Mouse (Mus musculus): ENCODE results near the gene Btbd2.
"Not testable (repeated sequence)": the region's sequence is repeated elsewhere in the genome, so short reads cannot be mapped to it uniquely, and the experiment has no call there.

Gene Btbd2

DNA sequence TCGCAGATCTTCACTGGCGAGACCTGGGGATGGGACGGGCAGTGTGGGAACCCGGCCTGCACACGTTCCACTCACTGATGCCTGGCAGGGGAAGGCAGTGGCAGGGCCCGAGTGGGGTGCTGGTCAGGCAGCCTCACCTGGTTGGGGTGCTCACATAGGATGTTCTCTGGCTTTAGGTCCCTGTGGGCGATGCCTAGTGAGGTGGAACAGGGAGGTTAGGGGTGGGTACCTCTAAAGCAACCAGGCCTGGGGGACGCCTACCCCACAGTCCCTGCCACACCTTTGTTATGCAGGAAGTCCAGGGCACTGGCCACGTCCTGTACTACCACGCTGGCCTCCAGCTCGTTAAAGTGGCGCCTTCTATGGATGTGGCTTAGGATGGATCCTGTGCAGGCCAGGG lies 12.1 kb upstream of the Btbd2 start:
- no peak for DNase-seq

DNA sequence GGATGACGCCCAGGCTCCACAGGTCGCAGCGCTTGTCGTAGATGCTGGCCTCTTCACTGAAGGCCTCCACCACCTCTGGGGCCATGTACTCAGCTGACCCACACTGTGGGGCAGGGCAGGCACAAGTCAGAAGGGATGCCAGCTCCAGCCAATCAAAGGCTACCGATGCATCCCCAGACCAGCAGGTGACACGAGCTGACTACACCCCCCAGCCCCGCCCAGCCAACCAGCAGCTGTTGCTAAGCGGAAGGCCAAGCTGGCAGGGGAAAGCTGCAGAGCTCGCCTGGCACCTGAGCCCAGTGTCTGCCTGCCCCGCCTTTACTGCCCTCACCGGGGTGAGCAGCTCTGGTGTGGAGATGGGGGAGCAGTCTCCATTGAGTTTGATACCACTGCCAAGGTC lies 11.7 kb upstream of the Btbd2 start:
- no peak for DNase-seq

DNA sequence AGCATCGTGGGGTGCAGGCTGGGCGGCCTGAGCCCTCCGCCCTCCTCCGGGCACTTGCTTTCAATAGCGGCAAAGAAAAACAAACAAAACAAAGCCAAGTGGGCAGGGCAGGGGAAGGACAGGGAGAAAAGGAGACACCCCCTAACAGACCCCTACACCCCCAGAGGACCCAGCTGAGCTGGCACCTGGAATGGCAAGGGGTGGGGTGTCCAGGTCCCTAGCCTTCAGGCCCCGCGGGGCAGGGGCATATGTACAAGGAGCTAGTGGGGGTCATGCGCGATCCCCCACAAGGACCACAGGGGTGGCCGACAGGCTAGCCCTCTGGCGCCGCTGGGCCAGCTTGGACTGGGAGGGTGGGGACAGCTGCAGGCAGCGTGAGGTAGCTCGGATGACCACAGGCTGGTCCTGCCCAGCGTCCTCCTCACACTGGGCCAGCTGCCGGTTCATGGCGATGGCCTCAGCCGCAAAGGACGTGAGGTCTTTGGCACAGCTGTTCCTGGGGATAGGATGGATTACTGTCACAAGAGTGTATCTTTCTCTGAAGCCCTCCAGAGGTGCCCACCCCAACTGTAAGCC lies 10.1 kb upstream of the Btbd2 start:
- no peak for DNase-seq

DNA sequence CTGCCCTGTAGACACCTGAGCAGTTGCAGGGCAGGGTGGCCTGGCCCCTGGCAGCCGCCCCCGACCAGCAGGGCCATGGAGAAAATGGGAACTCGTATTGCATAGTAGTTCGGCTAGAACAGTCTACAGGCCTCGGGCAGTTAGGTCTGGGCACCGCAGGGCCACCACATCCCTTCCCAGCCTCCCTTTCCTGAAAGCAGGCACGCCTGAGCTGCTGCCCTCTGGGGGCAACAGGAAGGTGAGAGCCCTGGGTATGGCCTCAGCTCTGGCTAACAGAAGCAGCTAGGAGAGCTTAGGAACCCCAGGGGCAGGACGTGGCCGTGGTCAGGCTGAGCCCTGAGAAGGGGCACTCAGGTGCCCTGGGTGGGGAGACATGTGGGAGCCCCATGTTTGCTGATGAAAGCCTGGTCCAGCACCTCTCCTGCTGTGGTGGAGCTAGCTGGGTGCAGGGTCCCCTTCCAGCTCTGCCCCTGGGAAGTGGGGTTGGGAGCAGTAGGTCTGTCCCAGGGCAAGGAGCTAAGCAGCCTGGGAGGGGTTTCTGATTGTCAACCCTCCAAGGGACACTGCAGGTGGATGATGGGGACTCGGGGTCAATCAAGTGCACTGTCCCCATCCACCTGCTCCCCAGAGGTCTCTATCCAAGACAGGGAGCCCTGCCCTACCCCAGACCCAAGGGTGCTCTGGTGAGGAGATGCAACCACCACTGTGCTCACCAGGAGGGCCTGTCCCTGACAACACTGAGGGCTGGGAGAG lies 9.3 kb upstream of the Btbd2 start:
- DNase-seq: no peak

DNA sequence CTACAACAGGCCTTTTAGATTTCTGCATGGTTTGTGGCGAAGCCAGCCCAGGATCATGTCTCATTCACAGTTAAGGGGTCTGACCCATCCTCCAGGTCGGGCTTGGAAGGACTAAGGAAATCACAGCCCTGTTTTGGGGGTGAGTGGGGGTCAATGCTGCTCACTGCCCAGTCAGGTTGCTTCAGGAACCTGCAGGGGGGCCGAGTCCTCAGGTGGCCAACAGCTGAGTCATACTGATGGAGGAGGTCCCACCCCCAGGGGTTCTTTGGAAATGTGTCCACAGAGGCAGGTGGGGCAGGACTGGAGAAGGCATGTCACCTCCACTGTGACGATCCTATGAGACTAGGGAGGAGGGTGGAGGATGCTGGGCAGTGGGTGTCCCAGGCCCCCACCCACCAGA lies 8.6 kb upstream of the Btbd2 start:
- DNase-seq: no peak

DNA sequence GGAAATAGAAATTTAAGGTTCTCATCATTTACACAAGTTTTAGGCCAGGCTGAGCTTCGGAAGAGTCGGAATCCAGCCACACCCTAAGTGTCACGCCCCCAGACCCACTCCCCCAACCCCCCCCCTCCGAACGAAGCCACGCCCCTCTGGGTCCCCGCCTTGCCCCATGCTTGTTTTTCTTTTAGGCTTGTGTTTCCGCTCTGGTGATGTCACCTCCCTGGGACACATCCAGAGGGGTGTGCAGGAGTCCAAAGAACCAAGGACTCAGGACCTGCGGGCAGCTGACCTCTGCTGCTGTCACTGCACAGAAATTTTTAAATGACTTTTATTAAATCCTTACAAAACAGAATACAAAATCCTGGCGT lies 8.1 kb upstream of the Btbd2 start:
- no peak for DNase-seq

DNA sequence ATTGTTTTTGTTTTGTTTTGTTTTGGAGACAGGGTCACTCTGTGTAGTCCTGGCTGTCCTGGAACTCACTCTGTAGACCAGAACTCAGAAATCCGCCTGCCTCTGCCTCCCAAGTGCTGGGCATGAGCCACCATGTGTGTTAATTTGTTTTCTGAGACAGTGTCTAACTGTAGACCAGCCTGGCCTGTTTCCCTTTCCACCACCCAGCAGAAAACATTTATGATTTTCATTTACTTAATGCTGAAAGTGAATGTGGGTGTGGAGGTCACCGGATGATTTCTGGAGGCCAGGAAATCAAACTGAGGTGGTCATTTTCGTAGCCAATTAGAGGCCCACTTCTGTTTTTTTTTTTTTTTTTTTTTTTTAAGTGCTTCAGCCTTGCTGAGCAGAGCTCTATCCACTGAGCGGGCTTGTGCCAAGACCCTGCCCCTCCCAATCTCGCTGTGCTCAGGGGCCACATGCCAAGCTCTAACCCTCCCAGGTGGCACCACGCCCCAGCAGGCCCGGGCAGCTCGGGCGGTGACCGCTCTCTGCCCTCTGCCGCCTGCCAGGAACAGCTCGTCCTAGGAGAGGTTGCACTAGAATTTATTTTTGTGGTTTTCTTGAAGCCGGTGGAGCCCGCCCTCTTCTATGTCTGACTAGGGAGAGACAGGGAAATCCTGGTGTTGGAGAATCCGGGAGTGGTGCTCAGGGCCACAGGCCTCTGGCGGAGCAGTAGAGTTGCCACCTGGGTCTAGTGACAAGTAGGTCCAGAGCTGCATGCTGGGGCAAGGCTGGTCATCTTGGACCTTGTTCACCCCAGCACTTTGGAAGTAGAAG lies 7.5 kb upstream of the Btbd2 start:
- DNase-seq: no peak

DNA sequence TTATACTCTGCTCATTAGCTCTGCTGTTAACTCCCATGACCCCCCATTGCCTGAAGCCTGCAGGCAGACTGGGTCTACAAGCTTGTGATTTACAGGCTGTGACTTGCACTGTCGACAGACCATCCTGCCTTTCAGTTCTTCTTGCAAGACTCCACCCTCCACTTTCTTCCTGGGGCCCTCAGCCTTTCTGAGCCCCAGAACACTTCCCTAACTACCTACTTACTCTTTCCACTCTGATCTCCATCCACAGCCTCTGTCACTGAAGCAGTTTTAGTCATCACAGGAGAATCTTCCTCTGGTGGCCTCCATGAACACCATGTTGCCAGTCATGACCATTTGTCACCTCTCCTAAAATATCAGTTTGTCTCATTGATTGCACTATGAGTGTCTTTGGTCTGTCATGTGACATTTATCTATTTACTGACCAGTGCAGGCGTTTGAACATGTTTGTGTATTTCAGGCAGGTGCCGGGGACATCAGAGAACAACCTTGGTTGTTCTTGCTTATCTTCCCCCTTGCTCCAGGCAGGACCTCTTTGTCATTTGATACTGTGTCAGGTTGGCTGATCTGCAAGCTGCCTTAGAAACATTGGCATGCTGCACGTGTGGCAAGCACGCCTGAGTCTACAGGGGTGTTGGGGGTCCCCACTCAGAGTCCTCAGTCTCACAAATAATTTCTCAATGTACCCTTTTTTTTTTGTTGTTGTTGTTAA lies 6.8 kb upstream of the Btbd2 start:
- DNase-seq: no peak

DNA sequence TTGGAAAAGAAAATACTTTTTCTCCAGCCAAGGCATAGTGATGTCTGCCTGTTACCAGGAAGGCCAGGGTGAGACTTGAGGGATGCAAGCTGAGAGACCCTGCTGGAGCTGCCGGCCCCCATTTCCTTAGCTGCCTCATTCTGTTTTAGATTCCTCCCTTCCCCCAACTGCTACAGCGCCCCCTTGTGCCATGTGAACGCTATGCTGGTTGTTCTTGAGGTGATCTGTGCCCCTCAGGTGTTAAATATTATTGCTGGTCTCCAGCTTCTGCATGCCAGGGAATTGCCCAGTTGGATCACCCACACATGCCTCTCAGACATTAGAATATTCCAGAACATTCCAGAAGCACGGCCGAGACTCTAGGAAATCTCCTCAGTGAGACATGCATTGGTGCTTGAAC lies 4.3 kb upstream of the Btbd2 start:
- DNase-seq: peak; percentile 58 to 71

DNA sequence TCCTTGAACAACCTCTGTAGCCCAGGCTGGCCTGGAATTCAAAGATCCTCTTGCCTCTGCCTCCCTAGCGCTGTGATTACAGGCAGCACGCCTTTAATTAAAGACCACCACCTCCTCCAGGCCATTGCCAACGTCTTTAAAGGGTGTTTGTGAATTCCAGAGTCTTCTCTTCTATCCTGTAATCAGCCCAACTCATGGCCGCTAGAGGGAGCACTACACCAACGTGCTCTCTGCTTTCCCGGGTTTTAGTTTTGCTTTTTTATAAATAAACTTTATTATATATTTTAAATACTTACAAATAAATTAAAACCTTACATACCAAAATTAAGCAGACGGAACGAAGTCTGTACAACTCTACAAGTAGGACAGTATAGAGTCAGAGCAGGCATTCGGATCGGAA lies 2.3 kb upstream of the Btbd2 start:
- DNase-seq: peak in 1 of 2 experiments; percentile 58

DNA sequence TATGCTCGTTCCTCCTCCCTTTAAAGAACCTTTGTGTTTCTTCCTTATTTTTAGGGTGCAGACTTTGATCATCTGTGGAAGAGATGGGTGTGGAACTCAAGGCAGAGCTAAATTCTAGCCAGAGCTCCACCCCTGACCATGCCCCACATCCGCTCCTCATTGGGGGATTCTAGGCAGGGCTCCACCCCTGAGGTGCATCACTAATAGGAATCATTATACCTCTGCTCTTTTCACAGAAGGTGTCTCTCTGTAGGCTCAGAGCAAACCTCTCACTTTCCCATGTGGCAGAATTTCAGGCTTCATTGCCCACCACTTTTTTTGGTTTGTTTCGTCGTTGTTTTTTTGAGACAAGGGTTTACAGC lies 2.0 kb upstream of the Btbd2 start:
- peak in 1 of 2 experiments; percentile 52 for DNase-seq

DNA sequence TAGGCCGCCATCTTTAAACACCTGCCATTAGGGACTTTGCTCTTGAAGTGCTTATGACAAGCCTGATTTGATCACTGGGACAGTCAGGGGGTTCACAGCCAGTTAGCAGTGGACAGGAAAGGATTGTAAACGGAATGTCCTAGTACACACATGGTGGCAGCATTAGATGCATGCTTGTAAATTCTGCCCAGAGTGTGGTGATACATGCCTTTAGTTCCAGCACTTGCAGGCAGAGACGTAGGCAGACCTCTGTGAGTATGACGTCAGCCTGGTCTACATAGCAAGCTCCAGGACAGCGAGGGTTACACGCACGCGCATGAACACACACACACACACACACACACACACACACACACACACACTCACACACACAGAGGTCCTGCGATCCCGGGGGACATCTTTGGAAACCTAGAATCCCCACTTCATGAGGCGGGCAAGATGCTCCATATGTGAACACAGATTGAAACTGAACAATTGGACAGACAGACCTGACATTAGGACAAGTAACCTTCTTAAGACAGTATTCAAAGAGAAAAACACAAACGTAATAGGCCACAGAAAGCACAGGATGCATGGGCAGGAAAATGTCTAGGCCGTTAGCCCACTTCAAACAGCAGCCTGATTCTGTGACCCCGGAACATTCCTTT lies 1.4 kb upstream of the Btbd2 start:
- DNase-seq: no peak

DNA sequence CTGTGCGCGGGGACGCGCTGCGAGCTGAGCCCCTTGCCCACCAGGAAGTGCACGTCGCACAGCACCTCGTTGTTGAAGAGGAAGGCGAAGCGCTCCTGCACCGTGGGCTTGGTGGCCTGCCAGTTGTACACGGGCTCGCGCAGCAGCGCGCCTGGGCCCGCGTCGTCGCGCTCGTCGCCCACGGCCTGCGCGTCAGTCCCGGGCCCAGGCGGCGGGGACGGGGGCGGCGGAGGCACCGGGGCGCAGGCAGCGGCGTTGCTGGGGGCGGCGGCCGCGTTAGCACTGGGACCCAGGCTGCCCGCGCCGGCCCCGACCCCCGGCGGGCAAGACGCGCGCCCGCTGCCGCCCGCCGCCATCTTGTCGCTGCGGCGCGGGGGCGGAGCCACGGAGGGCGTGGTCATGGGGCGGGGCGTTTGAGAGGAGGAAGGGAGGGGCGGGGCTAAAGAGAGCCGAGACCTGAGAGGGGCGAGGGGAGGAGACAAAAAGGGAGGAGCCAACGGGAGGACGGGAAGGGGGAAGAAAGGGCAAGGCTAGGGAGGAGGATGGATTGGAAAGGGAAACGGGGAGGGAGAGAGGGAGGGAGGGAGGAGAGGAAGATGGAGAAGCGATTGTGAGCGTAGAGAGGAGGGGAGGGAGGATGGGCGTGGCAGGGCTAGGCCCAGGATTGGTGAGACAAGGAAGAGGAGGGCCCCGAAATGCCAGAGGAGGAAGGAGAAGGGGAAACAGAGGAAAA lies 575 bp downstream of the Btbd2 start:
- DNase-seq: peak; percentile 88 to 90

DNA sequence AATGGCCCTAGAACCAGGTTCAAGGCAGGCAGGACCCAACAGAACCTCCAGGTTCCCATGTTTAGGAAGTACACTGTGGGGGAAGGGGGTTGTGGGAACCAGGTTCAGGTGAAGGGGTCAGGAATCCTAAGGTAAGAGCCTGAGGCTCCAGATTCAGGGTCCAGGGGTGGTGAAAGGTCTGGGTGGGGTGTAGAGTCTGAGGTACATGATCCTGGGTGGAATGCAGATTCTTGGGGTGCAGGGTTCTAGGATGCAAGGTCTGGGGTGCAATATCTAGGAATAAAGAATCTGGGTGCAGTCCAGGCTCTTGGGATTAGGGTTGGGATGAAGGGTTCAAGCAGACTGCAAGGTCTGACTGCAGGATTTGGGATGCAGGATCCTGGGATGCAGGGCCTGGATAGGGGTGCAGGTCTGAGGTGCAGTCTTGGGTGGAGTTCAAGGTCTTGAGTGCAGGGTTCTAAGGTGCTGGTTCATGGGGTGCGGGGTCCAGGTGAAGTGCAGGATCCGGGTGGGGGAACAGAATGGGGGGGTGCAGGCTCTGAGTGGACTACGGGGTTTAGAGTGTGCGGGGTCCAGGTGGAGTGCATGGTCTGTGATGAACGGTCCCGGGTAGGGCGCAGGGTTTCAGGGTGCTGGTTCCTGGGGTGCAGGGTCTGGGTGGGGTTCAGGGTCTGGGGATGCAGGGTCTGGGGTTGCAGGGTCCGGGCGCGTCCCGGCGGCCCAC lies 1.3 kb downstream of the Btbd2 start:
- no peak for DNase-seq

DNA sequence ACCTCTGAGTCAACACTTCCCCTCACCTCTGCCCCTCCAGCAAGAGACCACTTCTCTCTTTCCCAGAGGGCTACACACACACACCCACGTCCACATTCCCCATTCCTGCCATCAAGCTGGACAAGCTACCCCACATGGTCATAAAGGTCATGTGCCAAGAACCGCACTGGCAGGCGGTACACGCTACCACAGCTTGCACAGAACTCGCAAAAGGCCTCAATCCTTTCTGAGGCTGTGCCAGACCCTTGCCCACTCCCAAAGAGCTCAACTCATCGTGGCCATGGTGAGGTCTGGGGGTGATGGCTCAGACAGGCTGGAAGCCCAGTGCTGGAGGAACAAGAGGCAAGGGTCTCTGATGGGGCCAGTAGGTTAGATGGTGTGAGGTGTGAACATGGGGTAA lies 2.0 kb downstream of the Btbd2 start:
- no peak for DNase-seq

DNA sequence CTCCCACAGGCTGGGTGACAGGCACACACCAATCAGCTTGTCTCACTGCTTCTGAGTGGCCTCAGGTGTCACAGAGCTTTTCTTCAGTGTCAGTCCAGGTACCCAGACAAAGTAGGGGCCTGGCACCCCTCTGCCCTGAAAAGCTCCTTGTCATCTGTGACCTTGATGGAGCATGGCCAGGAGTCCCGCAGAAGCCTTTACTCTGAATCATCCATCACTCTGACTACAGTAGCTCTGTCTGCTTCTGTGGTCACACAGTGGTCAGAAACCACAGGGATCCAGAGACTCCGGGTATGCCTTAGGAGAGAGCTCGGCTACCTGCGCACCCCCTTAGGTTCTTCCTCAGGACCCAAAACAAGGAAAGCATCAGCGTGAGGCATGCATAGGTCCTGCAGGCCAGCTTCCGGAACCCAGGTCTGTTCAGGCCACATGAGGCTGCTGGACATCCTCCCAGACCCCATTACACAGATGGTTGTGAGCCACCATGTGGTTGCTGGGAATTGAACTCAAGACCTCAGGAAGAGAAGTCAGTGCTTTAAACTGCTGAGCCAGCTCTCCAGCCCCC lies 3.6 kb downstream of the Btbd2 start:
- no peak for DNase-seq

DNA sequence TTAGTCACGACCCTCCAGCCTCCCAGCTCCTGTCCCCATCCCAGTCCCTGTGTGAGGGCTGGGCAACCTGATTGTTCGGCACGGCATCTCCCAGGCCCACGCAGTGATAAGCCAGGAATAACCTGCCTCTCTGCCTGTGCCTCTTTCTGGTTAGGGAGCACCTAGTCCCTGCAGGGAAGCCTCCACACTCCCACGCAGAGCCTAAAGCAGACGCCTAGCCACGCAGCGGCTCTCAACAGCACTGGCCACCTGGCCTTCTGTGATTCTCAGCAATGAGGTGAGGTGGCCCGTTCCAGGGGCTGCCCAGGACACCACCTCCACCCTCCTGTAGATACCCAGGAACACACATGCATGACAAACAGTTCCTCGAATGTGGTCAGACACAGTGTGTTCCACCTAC lies 6.5 kb downstream of the Btbd2 start:
- no peak for DNase-seq

DNA sequence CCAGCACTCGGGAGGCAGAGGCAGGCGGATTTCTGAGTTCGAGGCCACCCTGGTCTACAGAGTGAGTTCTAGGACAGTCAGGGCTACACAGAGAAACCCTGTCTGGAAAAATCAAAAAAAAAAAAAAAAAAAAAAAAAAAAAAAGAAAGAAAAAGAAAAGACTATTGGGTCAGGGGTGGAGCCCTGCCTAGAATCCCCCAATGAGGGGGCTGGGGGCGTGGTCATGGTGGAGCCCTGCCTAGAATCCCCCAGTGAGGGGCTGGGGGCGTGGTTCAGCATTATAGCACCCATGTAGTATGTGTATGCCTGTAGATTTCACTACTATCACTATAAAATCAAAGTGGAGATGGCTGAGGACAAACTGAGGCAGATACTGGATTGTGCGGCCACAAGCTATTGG lies 7.0 kb downstream of the Btbd2 start:
- not testable (repeated sequence) for DNase-seq

DNA sequence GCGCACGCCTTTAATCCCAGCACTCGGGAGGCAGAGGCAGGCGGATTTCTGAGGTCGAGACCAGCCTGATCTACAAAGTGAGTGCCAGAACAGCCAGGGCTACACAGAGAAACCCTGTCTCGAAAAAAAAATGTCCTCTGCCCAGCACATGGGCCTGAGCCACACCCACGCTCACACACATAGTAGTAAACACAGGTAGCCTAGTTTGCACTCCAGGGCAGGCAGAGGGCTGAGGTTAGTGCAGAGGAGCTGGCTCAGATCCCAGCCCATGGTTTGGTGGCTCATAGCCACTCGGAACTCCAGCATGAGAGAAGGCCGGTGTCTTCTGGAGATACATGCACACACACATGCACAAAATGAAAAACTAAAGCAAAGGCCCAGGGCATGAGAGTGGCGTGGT lies 9.9 kb downstream of the Btbd2 start:
- DNase-seq: no peak

DNA sequence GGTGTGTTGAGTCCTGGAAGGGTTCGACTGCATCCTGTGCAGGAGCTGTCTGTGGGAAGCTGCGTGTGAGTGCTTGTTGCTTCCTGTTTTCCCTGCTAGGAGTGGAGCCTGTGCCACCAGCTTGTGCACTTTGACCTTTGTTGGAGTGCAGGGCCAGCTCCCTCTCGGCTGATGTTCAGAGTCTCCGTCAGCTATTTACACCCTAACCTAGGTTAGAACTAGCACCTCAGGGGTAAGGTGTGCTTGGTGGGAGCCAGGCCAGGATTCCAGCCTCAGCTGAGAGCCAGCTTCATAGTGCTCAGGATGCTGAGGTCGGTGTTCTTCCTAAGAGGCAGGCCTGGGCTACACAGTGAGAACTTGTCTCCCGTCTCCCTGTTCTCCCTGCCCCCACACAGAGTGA lies 21.5 kb downstream of the Btbd2 start:
- DNase-seq: no peak

DNA sequence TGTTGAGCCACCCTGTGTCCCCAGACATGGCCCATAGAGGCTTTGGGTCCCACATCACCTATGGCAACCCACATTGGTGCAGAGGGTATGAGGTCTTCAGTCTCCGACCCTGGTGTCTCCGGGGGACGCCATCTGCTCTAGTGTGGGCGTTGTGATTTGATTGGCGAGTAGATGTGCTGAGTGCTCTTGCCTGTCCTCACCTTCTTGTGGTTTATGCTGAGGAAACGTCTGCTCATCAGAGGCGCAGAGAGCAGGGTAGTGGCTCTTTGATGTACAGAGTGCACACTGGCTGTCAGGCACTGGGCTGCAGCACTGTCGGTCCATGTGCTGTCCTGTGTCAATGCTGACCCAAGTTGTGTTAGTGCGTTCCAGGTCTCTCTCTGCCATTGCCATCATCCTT lies 27.9 kb downstream of the Btbd2 start:
- DNase-seq: no peak

All from thymus, adult 18-20 months (tissue).